Mouse (Mus musculus) C2C12 (cell line): ENCODE measurements at regions not wholly inside any gene's neighbourhood (a gene's known extent, or its start where the extent isn't known, plus 50 kb on each side); places are given as distances from the start of the nearest gene placed in this dataset.

ENCODE experiments used
- CEBPB ChIP-seq: IDR thresholded peaks from one replicate; pipeline ENCODE4 v1.6.1; 2011; ENCODE audit warnings: low read depth, mild to moderate bottlenecking, control low read depth, moderate library complexity
- CTCF ChIP-seq: IDR thresholded peaks from one replicate; pipeline ENCODE4 v1.5.1; 2011; ENCODE audit not compliant: control insufficient read depth, insufficient read depth, insufficient read length
- FOSL1 ChIP-seq: IDR thresholded peaks from one replicate; pipeline ENCODE4 v1.8.0; 2011; ENCODE audit warnings: mild to moderate bottlenecking, low read length; ENCODE audit not compliant: poor library complexity, insufficient read depth, severe bottlenecking
- MAX ChIP-seq: IDR thresholded peaks from one replicate; pipeline ENCODE4 v1.6.1; 2011; ENCODE audit warnings: mild to moderate bottlenecking, control low read depth
- MYOD1 ChIP-seq: IDR thresholded peaks from one replicate; pipeline ENCODE4 v1.6.1; 2011; ENCODE audit warnings: low read depth; ENCODE audit not compliant: control insufficient read depth, insufficient read length
- MYOG ChIP-seq: IDR thresholded peaks from one replicate; pipeline ENCODE4 v1.6.1; 2011; ENCODE audit not compliant: control insufficient read depth, insufficient read length; ENCODE audit errors: extremely low read depth
- USF1 ChIP-seq: IDR thresholded peaks from one replicate; pipeline ENCODE4 v1.6.1; 2011; ENCODE audit warnings: low read depth, mild to moderate bottlenecking, control low read depth, moderate library complexity

- TF ChIP-seq CTCF (no peak), MYOG (no peak), USF1 (peak; percentile 90), MYOD1 (no peak), MAX (no peak), CEBPB (no peak), FOSL1 (no peak)
Measured at GRCm38 (mm10) chr9:23693442-23693829, 404.4 kb upstream of the Npsr1 start.
